Mouse (Mus musculus) c-Kit-positive CD71-positive TER-119-negative erythroid progenitor cells, embryonic 14.5 days (primary cell): ENCODE measurements around the gene Daam1.

Source experiments
- DNase-seq: peaks from one replicate; pipeline ENCODE4 v3.0.0-alpha.2; 2013; ENCODE audit warnings: low read depth

The Daam1 gene

DNA sequence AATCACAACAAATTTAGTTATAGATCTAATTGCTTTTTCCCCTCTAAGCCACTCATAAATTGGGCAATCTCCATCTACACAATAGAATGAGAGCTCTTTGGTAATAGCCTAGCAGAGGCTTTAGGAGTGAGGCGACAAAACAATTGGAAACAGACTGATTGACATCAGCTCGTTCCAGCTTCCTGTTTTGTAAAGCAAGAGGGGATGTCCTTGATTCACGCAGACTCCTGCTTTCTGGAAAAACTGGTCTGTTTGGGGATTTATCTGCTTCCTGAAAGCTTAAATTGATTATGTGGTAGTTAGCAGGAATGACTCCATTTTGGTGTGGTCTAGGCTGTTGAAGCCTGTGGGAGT, 33.6 kb downstream of the Daam1 start:
- no peak for DNase-seq

DNA sequence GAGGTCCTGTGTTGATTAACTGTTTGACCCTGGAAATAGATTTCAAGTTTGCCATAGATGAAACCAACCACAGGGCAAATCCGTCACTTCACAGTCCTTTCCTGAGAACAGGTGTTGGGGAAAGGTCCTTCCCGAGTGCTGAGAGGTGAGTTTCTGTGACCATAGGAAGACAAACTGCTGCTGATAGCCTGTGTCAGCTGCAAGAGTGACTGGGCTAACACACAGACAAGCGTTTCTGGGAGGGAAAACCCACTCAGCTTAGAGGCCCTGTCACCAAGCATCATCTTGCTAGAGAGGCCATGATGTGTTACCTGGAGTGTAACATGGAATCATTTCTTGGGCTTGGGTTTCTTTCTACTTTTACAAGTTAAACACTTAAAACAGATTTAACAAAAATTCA, 35.1 kb downstream of the Daam1 start:
- DNase-seq: no peak

DNA sequence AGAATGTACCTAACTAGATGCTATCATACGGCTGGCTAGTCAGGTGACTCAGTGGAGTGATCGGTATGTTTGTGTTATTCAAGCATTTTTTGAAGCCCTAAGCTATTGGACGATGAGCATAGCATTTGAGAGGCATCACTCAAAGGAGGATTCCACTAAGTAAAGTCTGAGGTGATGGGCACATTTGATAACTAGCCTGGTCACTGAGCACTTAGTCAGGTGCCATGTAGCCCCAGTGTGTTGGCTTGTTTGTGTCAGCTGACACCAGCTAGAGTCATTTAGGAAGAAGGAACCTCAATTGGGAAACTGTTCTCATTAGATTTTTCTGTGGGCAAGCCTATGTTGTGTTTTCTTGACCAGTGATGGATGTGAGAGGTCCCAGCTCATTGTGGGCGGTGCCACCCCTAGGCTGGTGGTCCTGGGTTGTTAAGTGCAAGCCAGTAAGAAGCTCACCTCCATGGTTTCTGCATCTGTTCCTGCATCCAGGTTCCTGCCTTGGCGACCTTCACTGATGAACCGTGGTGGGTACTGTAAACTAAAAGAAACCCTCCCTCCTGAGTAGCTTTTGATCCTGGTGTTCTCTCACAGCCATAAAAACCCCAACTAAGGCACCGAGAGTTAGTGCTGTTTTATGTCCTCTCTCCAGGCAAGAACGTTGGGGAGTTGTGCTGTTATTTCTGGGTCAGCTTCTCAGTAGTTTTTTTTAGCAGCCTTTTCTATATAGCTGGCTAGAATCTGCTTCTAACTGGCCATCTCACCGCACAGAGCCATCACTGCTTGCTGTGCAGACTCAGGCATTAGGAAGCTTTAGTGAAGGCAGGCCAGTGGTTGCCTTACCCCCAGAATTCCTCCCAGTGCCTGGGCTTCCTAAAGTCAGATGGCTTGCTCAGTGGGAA, 36.7 kb downstream of the Daam1 start:
- DNase-seq: no peak

DNA sequence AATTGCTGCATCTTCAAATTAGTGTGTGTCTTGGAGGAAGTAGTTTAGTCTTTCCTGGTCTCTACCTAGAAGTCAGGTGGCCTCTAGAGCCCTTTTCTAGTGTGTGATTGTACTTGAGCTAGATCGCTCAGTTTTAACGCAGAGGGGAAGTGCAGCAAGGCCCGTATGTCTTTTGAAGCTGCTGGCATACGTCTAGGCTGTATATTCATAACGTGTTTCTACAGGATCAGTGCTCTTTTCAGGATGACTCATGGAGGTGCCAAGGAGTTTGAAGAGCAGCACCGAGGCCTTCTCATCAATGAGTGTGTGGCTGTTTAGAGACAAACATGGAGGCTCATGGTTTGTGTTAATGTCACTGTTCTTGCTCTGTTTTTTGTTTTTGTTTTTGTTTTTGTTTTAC, 39.8 kb downstream of the Daam1 start:
- no peak for DNase-seq

DNA sequence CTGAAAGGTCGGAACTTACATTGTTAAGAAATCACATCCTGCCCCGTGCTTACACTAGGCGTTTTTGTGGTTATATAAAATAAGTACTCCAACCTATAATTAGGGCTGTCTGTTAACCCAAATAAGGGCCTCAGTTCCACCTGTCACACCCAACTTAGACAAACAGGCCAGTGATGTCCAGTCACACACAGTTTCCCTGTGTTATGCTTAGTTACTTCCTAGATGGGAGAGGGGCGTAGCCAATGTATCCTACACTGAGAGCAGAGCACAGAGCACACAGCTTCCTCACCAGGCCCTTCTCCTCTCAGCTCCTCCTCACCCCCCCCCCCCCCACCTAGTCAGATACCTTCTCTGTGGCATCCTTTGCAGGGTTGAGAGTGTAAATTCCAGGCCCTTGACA, 41.5 kb downstream of the Daam1 start:
- no peak for DNase-seq

DNA sequence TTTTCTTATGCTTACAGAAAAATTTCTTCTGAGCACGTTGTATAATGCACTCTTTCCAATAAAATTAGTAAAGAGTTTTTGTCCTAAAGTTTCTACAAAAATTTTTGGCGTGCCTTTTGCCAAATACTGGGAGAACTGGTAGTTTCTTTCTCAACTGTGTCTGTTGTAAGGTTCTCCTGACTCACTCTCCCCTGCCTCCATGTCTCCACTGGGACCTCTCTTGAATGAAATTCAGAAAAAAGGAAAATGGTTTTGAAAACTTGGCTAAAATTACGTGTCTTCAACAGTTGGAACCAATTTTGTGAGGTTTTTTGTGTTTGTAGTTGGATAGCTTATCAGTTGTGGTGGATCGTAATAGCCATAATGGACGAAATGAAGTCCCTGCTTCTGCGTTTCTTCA, 43.7 kb downstream of the Daam1 start:
- no peak for DNase-seq

DNA sequence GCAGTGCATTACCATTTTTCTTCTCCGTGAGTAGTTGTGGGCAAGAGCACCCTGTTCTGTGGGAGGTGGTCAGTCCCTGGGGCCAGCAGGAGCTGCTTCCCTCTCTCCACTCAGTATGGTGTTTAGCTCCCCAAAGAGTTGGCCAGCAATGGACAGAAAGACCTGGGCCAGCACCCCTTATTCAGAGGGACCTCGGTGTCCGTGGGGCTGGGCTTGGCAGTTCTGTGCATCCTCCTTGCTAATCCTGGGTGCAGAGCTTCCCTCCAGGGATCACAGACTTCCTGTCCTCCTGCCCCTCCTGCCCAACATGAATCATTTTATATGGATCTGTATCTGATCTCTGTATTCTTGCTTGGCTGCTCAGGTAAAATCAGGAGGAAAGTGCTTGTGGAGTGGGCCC, 44.1 kb downstream of the Daam1 start:
- no peak for DNase-seq

DNA sequence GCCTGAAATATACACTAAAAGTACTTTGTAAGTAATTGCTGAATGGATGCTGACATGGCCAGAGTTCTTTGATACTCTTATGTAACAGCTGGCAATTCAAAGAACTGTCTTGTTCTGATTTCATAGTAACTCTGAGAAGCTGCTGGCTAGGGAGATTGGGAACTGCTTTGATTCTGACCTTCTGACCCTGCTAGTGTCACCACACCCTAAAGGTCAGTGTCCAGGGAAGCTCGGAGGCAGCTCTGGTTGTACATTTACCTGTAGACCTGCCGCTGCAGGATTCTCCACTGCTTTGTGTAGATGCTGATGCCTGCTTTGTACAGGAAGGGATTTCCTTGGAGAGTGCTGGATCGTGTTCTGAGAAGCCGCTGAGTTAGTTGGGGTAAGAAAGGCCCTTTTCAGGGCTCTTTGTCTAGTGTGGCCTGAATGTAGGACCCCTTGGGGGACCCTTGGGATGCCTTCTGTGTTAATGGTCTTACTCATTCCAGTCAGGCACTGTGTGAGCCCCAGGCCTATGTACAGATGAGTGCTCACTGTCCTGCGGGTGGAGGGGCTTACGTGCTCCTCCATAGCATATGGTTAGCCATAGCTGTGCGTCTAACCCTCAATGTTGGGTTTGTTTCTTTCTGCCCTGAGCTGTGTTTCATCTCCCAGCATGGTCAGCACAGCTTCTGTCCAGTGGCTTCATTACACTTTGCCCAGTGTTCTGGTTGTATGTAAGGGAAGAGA, 45.0 kb downstream of the Daam1 start:
- no peak for DNase-seq

DNA sequence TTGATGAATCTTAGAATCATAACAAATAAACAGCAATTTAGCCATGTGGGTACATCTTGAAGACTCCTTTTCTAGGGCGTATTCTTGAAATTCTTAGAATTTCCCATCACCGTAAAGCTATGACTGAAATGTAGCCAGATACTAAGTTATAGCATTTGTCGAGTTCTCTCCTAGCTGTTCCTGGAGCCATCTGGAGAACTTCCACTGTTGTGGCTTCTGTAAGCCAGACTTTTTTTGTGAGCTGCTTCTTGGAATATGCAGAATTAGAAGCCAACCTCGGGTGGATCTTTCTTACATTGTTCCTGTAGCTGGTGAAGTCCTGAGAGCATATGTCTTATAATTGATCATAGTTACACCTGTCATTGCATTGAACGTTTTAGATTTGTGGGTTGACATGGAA, 50.1 kb downstream of the Daam1 start:
- DNase-seq: no peak

DNA sequence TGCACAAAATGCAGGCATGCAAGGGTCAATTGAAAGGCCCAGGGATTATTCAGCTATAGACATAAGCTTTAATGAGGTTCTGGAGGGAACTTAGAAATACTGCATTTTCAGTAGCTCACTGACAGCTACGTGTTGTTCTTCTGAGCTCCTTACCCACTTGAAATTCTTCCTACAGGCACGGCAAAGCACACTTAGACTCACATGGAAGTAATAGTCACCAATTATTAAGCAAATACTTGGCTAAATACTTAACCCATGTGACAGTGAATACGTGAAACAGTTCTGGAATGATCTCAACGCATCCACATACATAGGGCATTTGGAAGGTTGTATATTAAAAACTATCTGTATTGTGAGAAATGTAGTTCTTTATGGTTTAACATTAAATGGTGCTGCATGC, 50.6 kb downstream of the Daam1 start:
- no peak for DNase-seq

DNA sequence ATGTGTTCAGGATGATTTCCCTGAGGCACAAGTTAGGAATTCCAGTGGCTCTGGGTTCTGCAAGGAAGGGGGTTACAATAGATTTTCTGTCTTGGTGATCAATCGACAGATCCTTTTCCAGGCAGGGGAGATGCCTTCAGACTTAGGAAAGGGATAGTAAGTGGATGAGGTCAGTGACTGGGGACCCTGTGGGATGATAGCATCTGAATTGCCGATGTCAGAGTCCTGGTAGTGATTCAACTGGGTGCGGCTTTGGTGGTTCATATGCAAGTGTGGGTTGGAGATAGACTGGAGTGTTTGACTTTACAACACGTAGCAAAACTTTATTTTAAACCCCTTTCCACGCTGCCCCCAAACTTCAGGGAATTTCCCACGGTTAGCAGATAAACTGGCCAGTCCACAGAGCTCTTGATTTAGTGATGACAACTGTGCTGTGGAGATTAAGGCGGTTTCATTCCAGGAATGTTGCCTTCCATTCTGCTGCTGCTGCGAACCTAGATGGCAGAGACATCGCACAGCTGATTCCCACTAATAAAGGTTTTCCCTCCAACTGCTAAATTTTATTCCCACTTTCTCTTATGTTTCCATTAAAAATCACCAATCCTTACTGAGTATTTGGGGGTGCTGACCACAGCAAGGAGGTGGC, 52.3 kb downstream of the Daam1 start:
- no peak for DNase-seq

DNA sequence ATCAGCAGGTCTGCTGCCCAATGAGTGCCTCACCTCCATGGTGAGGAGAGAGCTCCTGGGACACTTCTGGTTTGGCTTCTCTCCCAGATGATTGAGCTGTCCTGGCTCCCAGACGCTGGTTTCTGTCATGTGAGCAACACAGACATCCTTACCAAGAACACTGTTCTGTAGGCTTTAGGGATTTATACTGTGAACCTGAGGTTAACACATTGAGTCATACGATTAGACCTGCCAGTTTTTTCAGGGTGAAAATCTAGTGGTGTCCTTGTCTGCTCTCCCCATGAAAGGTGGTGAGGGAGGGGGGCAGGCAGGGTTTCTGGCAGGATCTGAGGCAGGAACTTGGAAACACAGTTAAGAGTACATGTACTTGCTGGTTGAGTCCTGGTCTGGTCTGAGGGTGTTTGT, 54.3 kb downstream of the Daam1 start:
- DNase-seq: no peak

DNA sequence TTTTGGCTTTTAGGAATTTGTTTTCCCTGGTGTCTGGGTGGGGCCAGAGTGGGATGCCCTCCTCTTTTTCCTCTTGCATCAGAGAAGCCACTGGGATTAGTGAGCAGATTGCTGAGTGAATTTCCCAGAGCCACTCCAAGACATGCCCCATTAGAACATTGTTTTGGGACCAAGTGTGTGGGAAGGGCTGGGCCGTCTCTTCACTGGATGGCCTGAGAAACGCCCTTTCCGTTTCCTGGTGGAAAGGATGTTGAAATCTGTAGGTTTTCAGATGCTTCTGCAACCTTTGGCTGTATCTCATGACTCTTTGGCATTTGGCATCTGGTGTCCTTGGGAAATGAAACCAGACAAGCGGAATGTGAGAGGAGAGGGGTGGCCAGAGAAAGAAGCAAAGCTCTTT, 54.8 kb downstream of the Daam1 start:
- DNase-seq: no peak

DNA sequence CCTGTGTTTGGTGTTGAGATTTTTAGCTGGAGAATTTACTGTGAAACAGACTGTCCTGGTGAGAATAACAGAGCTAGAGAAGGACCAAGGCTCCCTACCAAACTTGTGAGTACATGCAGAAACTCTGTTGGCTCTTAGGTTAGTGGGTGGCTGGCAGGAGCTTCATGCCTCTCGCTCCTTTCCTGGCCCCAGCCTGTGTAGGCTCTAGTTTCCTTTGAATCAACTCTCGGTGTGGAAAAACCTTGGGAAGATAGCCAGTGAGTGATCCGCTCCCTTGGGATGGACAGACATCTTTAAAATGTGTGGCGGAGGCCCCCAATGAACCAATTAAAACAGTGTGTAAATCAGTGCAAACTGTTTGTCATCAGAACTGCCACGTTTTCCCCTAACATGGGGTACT, 55.5 kb downstream of the Daam1 start:
- no peak for DNase-seq

DNA sequence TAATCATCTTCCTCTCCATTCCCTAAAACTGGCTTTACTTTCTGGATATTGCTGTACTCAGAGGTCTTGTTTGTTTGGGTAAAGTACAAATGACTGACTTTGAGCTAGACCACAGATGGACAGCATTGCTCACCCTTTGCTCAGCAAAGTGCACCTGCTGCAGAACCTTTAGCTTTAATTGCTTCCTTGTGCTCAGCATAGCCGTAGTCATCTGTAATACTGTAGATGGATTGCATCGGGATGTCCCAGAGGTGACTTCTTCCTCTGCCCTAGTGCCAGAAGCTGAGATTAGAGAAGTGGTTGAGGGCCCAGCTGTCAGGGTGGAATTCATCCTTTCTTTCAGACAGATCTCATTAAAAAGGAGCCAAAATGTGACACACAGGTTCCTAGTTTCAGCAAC, 56.1 kb downstream of the Daam1 start:
- DNase-seq: no peak

DNA sequence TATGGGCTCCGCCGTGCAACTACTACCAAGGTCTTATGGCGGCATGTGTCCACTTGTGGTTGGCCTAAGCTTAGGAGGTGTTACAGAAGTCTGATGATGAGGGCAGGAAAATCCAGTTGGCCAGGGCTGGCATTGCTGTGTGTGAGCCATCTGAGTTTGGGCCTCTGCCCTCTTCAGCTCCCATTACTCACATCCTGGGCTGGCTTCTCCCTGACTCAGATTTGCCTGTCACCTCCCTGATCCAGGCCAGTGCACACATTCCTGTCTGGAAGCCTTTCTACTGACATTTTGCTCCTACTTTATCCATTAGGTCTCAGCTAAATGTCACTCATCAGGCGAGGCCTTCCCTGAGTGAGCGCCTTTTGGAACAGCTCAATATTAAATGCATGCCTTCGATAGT, 57.5 kb downstream of the Daam1 start:
- no peak for DNase-seq

DNA sequence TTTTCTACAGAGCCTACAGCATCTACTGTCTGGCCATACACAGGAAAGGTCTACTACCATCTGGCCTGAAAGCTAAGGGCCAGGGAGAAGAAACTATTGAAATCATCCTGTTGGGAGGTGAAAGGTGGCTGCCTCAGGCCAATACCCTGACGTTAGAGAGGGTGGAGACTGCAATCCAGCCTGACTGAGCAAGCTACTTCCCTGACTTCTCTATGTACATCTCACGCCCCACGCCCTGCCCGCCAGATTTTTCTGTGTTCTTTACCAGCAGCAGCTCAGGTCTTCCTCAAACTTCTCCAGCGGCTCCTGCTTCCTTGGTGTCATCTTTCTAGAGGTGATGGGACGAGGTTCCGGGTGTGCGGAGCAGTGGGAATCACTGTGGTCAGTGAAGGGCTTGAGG, 58.4 kb downstream of the Daam1 start:
- DNase-seq: no peak

DNA sequence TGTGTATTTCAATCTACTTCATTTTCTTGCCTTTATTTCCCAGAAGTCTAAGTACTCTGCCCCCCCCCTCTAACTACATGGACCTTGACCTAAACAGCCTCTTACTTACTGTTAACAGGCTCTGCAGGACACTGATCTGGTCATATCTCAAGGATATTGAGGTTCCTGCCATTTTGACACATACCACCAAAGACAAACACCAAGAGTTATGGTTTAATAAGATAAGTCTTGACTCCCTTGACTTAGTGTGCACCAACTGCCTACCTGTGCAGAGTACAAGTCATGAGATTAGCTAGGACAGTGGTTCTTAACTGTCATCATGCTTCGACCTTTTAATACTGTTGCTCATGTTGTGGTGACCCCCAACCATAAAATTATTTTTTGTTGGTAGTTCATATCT, 59.4 kb downstream of the Daam1 start:
- no peak for DNase-seq

DNA sequence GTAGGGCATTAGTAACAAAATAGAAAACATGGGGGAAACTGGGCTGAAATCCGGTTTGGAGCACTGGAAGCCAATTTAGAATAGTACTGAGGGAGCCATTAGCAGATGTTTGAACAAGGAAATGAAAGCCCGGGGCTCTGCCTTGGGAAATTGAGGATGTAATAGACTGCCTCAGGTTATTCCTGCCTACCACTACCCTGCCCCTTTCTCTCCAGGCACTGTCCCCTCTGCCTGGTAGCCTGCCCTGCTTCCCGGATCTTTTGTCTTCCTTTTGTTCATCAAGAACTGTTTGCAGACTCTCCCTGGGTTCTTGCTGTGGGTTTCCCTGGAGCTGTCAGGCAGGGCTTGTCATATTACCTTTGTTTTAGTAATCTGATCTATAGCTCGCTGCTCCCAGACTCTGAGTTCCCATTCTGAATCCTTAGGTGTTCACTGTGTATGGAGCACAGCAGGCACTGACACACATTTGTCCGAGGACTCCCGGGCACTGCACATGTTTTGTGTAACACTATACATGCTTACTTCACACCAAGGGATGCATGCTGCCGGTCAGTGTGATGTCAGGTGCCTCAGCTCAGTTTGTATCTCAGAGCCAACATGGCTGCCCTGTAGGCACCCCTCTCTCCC, 61.0 kb downstream of the Daam1 start:
- no peak for DNase-seq

DNA sequence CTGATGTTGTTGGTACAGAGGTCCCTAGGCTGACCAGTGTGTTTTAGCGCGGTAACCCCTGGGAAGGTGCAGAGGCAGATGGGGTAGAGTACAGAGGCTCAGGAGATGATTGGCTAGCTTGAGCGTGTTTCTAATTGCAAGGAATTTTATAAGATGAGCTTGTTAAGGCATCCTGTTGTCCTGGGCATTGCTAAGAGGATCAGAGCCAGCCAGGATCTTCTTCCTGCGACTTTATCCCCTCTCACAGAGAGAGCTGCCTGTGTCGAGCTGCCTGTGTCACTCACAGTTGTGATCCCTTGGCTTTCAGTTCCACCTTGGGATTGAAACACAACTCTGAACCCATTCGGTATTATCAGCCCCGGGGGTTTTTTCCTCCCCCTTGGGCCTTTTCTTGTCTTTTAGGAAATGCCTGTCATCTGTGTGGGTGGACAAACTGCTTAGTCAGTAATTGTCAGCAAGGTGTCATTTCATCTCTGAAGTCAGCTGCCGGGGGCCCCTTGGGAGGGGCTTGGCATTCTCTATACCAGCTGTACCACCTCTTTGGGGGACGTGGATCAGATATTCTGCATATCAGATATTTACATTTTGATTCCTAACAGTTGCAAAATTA, 62.2 kb downstream of the Daam1 start:
- no peak for DNase-seq

DNA sequence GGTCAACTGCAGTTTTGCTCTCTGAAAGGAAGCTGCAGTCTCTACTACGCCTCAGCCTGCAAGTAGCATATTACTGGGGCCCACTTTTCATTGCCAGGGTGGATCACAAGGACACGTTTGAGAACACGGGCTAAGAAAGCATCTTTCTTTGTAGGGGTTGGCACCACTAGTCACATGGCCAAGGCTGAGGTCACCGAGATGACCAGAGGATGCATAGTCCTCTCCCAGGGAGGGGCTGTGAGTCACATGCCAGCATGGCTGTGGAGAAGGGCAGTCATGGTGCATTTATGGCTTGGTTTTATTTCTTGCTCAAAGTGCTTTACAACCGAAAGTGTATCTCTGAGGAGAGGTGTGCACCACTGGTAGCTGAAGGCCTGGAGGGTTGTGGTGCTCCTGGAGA, 67.4 kb downstream of the Daam1 start:
- no peak for DNase-seq
